Mouse (Mus musculus) heart, adult 9 months (tissue): Measurements from ENCODE around the gene Garnl3.

Experiments used
- DNase-seq, 2 experiments: peaks; one replicate each; pipeline ENCODE4 v3.0.0; 2022; ENCODE audit warnings: low spot score in 2 of 2

Gene Garnl3

GRCm38 (mm10) chr2:33131500-33132092 is at the start of gene Garnl3:
Gene Garnl3, minus strand, starts transcription at chr2:33131654.
- DNase-seq, result peak; percentile 78 to 79

- DNase-seq, result peak; percentile 79 to 84
Measured at GRCm38 (mm10) chr2:33179930-33180630, 48.6 kb upstream of the Garnl3 start.

DNA sequence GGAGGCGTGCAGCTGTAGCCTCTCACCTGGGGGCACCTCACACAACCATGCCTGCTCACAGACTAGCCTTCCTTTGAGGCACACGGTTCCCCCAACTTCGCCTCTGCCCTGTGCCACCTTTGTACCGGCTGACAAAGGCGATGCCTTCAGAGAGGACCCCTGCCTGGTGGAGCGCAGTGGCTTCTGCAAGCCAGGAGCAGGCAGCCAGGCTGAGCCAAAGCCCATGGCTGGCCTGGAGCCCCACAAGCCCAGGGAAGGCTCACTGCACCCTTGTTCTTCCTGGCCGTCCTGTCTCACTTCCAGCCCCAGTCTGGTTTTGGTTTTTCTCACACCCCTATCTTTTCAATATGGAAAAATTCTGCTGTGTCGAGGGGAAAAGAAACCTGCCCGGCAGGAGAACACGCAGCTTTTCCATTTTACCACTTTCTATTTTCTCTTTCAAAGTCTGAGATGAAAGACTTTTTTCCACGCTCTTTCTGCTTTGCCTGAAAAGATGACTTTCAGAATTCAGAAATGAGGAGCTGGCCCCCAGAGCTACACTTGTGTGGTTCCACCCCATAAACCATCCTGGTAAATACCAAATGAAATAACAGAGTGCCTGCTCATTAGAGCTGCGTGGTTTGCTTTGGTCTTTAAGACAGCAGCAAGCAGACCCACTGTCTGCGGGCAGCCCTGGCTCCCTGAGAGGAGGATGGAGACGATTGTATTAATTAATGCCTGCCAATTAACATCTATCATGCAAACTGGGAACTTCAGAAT is 47.9 kb upstream of the Garnl3 start:
- DNase-seq, result no peak

GRCm38 (mm10) chr2:33178243-33178932 is 46.9 kb upstream of the Garnl3 start:
- peak in 1 of 2 experiments; percentile 47 for DNase-seq

DNA sequence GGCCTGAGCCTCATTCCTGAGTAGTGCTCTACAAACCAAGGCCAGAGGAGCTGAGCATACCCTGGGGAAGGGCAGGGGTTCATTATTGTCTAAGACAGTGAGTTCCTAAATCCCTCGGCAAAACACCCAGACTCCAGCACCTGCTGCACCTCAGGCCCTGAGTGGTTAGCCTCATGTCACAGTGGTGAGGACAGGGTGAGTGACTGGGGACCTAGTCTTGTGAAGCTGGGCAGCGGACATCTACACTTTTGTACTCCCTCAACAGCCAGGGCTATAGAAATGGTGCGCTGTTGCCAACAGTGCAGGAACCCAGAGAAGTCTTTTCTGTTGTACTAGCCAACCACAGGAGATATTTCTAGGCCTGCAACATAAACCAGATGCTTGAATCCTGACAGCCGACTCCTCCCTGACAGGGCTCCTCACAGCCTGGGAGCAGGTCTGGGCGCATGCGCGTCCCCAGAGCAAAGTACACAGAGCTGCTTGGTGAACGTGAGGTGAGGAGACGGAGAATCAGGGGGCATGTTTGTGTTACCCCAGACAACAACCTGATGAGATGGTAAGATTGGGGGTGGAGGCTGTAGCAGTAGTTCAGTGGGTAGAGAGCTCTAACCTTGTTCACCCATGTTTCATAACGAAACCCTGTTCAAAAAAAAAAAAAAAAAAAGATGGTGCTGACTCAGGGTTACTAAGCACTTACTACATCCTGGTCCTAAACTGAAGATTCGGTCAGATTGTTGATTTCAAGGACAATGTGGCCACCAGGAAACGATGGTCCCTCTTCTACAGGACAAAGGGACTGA is 46.2 kb upstream of the Garnl3 start:
- DNase-seq, result peak; percentile 62 to 68

GRCm38 (mm10) chr2:33176921-33177320 is 45.5 kb upstream of the Garnl3 start:
- no peak for DNase-seq

GRCm38 (mm10) chr2:33176516-33176915 is 45.1 kb upstream of the Garnl3 start:
- DNase-seq, result peak in 1 of 2 experiments; percentile 63

DNA sequence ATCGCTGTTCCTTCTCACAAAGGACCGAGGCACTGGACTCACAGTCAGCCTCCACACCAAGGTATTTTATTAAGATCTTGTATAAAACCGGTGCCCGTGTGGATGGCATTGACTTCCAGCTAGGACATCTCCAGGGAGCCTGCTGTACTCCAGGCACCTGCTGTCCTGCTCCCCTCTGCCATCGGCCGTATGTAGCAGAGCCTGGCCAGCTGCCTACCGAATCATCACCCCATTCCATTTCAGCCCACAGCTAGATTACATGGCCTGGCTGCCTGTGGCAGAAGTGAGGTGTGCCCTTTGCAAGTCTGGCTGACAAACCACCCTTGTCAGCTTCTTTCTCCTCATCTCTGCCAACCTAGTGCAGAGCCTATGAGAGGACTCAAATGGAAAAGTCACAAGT is 42.2 kb upstream of the Garnl3 start:
- DNase-seq, result peak in 1 of 2 experiments; percentile 39

DNA sequence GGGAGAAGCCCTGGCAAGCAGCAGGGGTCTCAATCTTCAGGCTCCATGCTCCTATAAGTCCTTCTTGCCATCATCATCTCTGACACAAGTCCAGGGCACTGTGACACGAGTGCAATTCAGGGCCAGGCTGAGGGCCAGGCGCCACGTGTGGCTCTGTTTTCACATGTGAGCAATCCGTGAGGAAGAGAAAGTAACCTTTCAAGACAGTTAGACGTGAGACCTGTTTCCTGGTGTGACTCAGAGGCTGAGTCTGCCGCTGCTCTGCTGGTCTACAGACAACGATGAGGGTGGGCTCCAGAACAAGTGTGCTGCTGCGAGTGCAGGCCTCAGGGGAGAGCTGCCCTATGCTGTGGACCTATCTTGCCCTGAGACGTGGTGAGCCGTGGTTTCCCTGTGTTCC is 41.7 kb upstream of the Garnl3 start:
- DNase-seq, result no peak

DNA sequence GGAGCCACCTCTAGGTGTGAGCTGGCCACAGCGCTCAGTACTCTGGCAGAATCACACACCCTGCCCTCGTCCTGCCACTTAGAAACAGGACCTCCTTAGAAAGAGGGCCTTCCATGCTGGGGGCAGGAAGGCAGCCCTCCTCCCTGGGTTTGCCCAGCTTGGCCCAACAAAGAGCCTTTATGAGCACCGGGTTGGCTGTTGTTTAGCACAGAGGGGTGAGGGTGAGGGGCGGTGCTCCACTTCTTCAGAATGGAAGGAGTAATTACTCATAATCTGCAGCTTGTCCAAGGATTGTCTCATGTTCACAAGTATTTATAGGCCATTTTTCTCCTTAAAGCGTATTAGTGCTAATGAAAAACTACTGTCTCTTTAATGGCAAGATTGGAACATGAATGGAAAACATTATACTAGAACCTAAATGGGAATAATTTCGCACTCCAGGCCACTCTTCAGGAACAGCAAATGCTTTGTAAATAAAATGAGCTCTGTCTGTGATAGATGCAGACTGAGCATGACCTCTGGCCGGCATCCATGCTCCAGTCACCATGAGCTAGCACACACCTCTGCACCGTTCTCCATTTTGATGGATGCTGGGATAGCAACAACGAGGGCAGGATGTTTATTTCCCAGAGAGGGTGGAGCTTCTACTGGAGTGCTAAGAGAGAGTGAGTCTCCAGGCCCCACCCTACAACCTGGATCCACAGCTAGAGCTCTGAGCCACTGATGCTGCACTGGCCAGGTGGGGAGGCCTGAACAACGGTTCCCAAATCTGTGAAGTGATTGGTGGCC is 39.5 kb upstream of the Garnl3 start:
- no peak for DNase-seq

DNA sequence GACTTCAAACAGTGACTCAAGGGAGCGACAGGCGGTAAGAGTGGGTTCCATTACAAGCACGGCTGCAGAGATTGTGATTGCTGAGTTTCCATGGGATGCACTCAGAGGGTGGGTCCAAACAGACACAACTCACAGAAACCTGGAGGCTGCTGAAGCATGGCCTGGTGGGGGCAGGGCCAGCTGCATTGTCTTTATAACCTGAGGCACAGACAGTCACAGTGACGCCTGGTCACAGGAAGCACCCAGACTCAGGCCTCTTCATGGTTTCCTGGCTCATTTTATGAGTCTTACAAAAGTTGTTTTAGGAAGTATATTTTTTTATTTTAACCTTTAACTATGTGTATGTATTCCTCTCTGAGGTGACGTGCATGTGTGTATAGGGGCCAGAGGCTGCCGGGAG is 38.0 kb upstream of the Garnl3 start:
- DNase-seq, result no peak

GRCm38 (mm10) chr2:33167060-33167459 is 35.6 kb upstream of the Garnl3 start:
- no peak for DNase-seq

DNA sequence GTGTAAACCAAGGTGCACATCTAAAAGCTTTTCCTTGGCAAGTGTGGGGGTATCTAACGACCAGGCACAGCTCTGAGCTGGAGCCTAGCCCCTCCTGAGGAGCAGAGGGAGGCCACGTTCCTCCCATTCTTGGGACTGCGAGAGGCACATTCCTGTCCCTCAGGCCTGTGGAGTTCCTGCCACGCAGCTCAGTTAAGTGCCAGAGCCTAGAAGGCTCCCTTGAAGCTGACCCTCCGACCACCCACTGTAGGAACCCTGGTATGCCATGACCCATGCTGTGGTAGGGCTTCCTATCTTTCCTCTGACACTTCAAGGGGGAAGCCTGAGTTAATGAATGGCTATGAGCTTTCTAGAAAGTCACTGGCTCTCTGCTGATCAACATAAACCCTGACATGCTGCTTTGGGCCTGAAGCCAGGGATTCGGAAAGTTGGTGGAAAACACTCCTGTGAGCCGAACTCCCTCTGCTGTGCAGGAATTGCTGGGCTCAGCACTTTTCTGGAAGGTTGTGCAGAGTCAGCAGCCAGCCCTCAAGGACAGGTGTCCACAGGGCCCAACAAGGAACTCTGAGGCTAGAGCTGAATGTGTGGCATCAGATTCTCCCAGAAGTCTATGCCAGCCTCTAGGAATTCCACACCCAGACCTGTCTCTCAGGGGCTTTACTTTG is 34.4 kb upstream of the Garnl3 start:
- DNase-seq, result no peak

- DNase-seq, result peak in 1 of 2 experiments; percentile 53
Measured at GRCm38 (mm10) chr2:33165229-33165628, 33.8 kb upstream of the Garnl3 start.

DNA sequence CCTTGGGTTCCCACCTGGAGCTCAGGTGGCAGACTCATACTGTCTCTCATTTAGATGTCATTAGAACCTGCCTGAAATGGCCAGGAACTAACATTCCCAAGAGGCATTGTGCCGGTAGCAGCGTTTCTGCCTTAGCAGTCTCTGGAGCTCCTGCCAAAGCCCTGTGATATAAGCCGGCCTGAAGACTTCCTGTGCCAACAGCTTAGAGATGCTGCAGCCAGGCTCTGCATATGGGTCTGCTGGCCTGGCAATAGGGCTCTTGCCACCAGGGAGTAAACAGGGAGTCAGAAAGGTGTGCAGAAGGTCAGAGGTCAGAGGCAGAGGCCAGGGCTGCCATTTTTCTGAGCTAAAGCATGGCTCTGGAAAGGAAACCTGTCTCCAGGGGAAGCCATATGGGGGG is 33.2 kb upstream of the Garnl3 start:
- peak in 1 of 2 experiments; percentile 38 for DNase-seq

GRCm38 (mm10) chr2:33162126-33162525 is 30.7 kb upstream of the Garnl3 start:
- DNase-seq, result peak in 1 of 2 experiments; percentile 57

GRCm38 (mm10) chr2:33160326-33160973 is 29.0 kb upstream of the Garnl3 start:
- peak; percentile 88 for DNase-seq

- peak in 1 of 2 experiments; percentile 35 for DNase-seq
Measured at GRCm38 (mm10) chr2:33159593-33159992, 28.1 kb upstream of the Garnl3 start.

GRCm38 (mm10) chr2:33158895-33159294 is 27.4 kb upstream of the Garnl3 start:
- no peak for DNase-seq
